Mouse (Mus musculus) erythroblast, adult 5-6 weeks (primary cell): ENCODE data around the gene Exo5. TPM values are rescaled to one million over a fixed set of nuclear protein-coding genes. Genes with fewer than 3 reads are reported as not detected.

Source experiments
- ATAC-seq: replicated peaks from 2 replicates; pipeline ENCODE4 v1.8.0; 2016; ENCODE audit warnings: moderate number of reproducible peaks, mild to moderate bottlenecking, moderate TSS enrichment, inconsistent platforms; ENCODE audit not compliant: poor library complexity, low FRiP score, severe bottlenecking
- total RNA-seq, 2 experiments: library from RNA; stranded (forward) in 1 of 2; stranded (reverse) in 1 of 2; fragments of 150-400 nt in 1 of 2; fragments of 200-764, 138-1000 nt in 1 of 2; gene quantifications; 2 replicates each; pipeline versions ENCODE4 v1.2.3 to v1.2.4; 2015 to 2017; ENCODE audit warnings: low replicate concordance in 2 of 2

Gene Exo5
- total RNA-seq, 2 experiments from 2014 or later, result 4.1 to 21.1 TPM

DNA sequence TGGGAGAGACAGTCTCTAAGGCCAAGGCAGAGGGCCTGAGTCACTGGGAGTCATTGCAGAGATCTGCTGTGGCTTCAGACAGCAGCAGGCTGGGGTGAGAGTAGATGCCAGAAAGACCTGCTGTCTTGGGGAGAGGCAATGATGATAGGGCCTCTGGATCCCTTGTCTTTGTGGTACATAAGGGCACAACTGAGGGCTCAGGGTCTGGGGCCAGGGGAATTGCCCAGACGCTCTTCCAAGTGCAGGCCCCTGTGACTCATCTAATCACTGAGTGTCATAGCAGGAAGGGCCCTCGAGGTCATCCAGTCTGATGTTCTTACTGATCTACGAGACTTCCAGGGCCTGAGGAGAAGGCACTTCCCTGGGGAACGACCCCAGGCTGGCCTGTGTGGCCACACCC, 45.4 kb downstream of the Exo5 start:
- ATAC-seq, result no peak

DNA sequence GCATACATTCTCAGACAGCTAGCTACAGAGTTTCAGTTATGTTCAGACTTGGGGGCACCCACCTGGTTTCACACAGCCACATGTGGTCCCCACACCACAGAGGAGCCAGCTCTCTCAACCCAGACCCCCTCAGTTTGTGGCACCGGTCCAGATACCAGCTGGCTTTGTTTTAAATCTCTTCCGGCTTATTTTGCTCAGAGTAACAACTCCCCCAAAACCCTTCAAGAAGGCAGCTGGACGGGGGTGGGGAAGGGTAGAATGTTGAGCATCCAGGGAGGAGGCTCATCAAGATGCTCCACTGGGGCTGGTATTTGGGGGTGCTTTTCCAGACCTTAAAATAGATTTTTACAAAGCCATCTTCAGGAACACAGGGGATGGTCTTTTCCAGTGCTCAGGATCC, 46.1 kb downstream of the Exo5 start:
- no peak for ATAC-seq

DNA sequence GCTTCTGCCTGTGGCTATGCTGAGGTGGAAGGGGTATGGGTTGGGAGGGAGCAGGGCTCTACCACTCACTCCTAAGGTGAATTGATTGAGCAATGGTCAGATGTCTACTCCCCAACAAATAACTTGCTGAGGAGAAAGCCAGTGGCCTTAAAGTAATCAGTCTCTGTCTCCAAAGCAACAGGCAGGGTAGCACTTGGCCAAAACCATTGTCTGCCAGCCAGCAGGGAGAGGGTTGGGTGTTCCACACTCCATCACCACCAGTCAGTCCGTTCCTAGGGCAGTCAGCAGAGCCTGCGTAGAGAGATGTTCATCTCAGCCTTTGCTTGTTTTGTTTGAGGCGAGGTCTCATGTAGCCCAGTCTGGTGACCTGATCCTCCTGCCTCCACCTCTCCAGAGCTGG, 48.9 kb downstream of the Exo5 start:
- no peak for ATAC-seq

Other genes starting within 250 kb of the Exo5 start
- gene Kcnq4, start 176.4 kb downstream of the Exo5 start, total RNA-seq (2015; ENCODE audit: low replicate concordance), result not detected in 2 replicates
- not detected in 2 replicates for gene Kcnq4, start 176.4 kb downstream of the Exo5 start, total RNA-seq (2017; ENCODE audit: low replicate concordance)
- 27.9 and 30.3 TPM in 2 replicates for gene Nfyc, start 93.4 kb downstream of the Exo5 start, total RNA-seq (2015; ENCODE audit: low replicate concordance)
- 30.0 and 36.3 TPM in 2 replicates for gene Nfyc, start 93.4 kb downstream of the Exo5 start, total RNA-seq (2017; ENCODE audit: low replicate concordance)
- gene Rims3, start 70.2 kb downstream of the Exo5 start, total RNA-seq (2015; ENCODE audit: low replicate concordance), result 0.21 and 1.2 TPM in 2 replicates
- gene Rims3, start 70.2 kb downstream of the Exo5 start, total RNA-seq (2017; ENCODE audit: low replicate concordance), result 0.43 and 0.98 TPM in 2 replicates
- gene Zfp69, start 26.7 kb upstream of the Exo5 start, total RNA-seq (2015; ENCODE audit: low replicate concordance), result 0.77 TPM in 1 of 2 replicates, not detected in the other
- 2.4 and 6.4 TPM in 2 replicates for gene Zfp69, start 26.7 kb upstream of the Exo5 start, total RNA-seq (2017; ENCODE audit: low replicate concordance)
- gene Smap2, start 92.2 kb upstream of the Exo5 start, total RNA-seq (2015; ENCODE audit: low replicate concordance), result 29.4 and 36.4 TPM in 2 replicates
- 25.5 and 27.3 TPM in 2 replicates for gene Smap2, start 92.2 kb upstream of the Exo5 start, total RNA-seq (2017; ENCODE audit: low replicate concordance)
- gene Col9a2, start 114.4 kb upstream of the Exo5 start, total RNA-seq (2015; ENCODE audit: low replicate concordance), result not detected in 2 replicates
- not detected in 2 replicates for gene Col9a2, start 114.4 kb upstream of the Exo5 start, total RNA-seq (2017; ENCODE audit: low replicate concordance)
- gene Zmpste24, start 173.2 kb upstream of the Exo5 start, total RNA-seq (2015; ENCODE audit: low replicate concordance), result 37.3 and 38.0 TPM in 2 replicates
- gene Zmpste24, start 173.2 kb upstream of the Exo5 start, total RNA-seq (2017; ENCODE audit: low replicate concordance), result 19.0 and 27.3 TPM in 2 replicates
- not detected in 2 replicates for gene Tmco2, start 184.2 kb upstream of the Exo5 start, total RNA-seq (2015; ENCODE audit: low replicate concordance)
- gene Tmco2, start 184.2 kb upstream of the Exo5 start, total RNA-seq (2017; ENCODE audit: low replicate concordance), result not detected in 2 replicates